Mouse (Mus musculus) stomach, postnatal 0 days (tissue): ENCODE measurements at regions not wholly inside any gene's neighbourhood (a gene's known extent, or its start where the extent isn't known, plus 50 kb on each side); places are given as distances from the start of the nearest gene placed in this dataset.

ENCODE experiments used
- ATAC-seq: fragments of 200-750 bp; cut with Nextera tagmentation; 2 replicates; pipeline ENCODE4 v1.8.0; 2017; ENCODE audit not compliant: low FRiP score, low TSS enrichment
- DNase-seq: peaks from one replicate; pipeline ENCODE4 v3.0.0-alpha.2; 2016; ENCODE audit warnings: low spot score
- H3K27ac ChIP-seq: fragments of 300-500 bp; sonication (generic); replicated peaks from 2 replicates; pipeline ENCODE4 v1.5.1; 2014; ENCODE audit warnings: mild to moderate bottlenecking, control low read depth
- H3K27me3 ChIP-seq: fragments of 300-500 bp; sonication (generic); 2 replicates; pipeline ENCODE4 v1.6.1; 2014; ENCODE audit warnings: low read length; ENCODE audit not compliant: control insufficient read depth, insufficient read depth
- H3K36me3 ChIP-seq: fragments of 300-500 bp; sonication (generic); 2 replicates; pipeline ENCODE4 v1.6.1; 2014; ENCODE audit warnings: low read length, mixed read lengths; ENCODE audit not compliant: control insufficient read depth, insufficient read depth
- H3K4me1 ChIP-seq: fragments of 300-500 bp; sonication (generic); replicated peaks from 2 replicates; pipeline ENCODE4 v1.6.1; 2014; ENCODE audit warnings: antibody characterized with exemption; ENCODE audit not compliant: control insufficient read depth, insufficient read depth
- H3K4me2 ChIP-seq: fragments of 300-500 bp; sonication (generic); replicated peaks from 2 replicates; pipeline ENCODE4 v1.6.1; 2014; ENCODE audit warnings: low read depth, mild to moderate bottlenecking, control low read depth, moderate library complexity
- H3K4me3 ChIP-seq: fragments of 300-500 bp; sonication (generic); 2 replicates; pipeline ENCODE4 v1.5.1; 2014; ENCODE audit warnings: low read depth, low read length, control low read depth
- H3K9ac ChIP-seq: fragments of 300-500 bp; sonication (generic); 2 replicates; pipeline ENCODE4 v1.6.1; 2014; ENCODE audit warnings: mild to moderate bottlenecking, low read length, control low read depth, mixed read lengths
- H3K9me3 ChIP-seq: fragments of 300-500 bp; sonication (generic); 2 replicates; pipeline ENCODE4 v1.6.1; 2016; ENCODE audit warnings: low read length; ENCODE audit not compliant: control insufficient read depth
- CTCF ChIP-seq: IDR thresholded peaks from 2 replicates; pipeline ENCODE4 v1.5.1; 2016; ENCODE audit warnings: antibody characterized with exemption, low read depth, mild to moderate bottlenecking, moderate library complexity
- EP300 ChIP-seq: optimal IDR thresholded peaks from 2 replicates; pipeline ENCODE3; 2016; ENCODE audit warnings: antibody characterized with exemption
- WGBS: fragments of 180-500 bp; shearing (Covaris S2); extraction: QIAGEN DNeasy Blood & Tissue Kit; methylation state at CpG from one replicate; pipeline ENCODE4 v1.1.7; 2014; 5-methylcytosine and 5-hydroxymethylcytosine counted together

DNA sequence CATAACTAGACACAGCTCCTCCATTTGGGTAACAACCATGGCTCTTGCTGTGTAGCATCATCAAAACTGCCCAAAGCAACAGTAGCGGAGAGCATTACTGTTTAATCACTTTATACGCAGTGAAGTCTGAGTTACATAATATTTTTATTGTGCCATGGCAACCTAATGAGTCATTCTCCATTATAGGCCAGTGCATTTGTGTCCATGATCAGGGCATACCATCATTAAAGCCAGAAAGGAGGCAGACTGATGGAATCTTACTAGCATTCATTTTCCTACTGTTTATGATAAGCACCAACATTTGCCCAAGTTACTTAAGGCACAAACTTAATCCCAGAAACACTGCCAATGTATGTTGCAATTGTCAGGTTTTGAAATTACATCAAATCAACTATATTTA is 3601.2 kb upstream of the Gm7489 start:
- no peak for TF ChIP-seq EP300
- TF ChIP-seq CTCF, result no peak
- DNase-seq, result no peak
- Histone ChIP-seq H3K9me3 (no peaks in the 10 kb centered on the region), H3K4me2 (no peak overlapping the region), H3K4me1 (no peaks in the 10 kb centered on the region), H3K4me3 (no peak overlapping the region), H3K36me3 (no peaks in the 10 kb centered on the region), H3K27me3 (no peaks in the 10 kb centered on the region), H3K9ac (no peak overlapping the region), H3K27ac (no peak overlapping the region)
- ATAC-seq, result no peak
- 71% methylated on average over 2 of the region's 2 CpGs for WGBS

DNA sequence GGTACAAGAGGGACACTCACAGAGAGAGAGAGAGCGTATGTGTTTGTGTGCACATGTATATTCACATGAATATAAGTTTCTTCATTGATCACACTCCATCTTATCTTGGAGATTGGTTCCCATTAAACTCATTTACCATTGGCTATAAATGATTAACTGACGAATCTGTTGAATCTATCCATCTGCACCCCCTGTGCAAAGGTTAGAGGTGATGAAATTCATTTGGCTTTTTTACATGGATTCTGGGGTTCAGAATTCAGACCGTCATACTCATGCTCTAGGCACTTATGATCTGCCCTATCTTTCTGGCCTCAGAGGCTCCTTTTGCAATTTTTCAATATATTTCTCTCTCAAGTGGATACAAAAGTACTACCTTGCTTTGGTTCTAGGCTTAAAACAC is 3582.9 kb upstream of the Gm7489 start:
- DNase-seq (no peak), ATAC-seq (no peak)
- Histone ChIP-seq H3K27ac (no peak overlapping the region), H3K27me3 (no peaks in the 10 kb centered on the region), H3K9ac (no peak overlapping the region), H3K4me1 (no peaks in the 10 kb centered on the region), H3K9me3 (no peaks in the 10 kb centered on the region), H3K4me3 (no peak overlapping the region), H3K4me2 (no peak overlapping the region), H3K36me3 (no peaks in the 10 kb centered on the region)
- TF ChIP-seq CTCF, result no peak
- TF ChIP-seq EP300, result no peak
- 82% methylated on average over 3 of the region's 3 CpGs for WGBS

DNA sequence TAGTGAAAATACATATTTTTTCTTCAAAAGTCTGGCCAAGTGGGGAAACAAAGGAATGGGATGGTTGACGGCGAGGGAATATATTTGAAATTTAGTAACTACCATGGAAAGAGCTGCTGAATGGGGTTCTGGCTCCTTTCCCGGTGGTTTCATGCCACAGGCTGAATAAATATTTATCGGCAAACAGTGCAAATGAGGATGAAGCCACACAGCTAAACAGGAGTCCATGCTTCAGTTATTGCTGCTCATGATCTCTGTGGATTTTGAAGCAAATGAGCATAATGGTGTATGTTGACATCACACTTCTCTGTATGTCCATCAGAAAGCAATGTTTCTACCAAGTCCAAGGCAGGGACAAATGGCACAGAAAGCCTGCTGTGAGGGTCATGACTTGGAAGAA is 3580.6 kb upstream of the Gm7489 start:
- Histone ChIP-seq H3K36me3 (no peaks in the 10 kb centered on the region), H3K9me3 (no peaks in the 10 kb centered on the region), H3K4me1 (no peaks in the 10 kb centered on the region), H3K9ac (no peak overlapping the region), H3K27ac (no peak overlapping the region), H3K4me2 (no peak overlapping the region), H3K4me3 (no peak overlapping the region), H3K27me3 (no peaks in the 10 kb centered on the region)
- ATAC-seq (no peak), DNase-seq (no peak)
- WGBS, result 62% methylated on average over 4 of the region's 4 CpGs
- TF ChIP-seq CTCF (no peak), EP300 (no peak)

DNA sequence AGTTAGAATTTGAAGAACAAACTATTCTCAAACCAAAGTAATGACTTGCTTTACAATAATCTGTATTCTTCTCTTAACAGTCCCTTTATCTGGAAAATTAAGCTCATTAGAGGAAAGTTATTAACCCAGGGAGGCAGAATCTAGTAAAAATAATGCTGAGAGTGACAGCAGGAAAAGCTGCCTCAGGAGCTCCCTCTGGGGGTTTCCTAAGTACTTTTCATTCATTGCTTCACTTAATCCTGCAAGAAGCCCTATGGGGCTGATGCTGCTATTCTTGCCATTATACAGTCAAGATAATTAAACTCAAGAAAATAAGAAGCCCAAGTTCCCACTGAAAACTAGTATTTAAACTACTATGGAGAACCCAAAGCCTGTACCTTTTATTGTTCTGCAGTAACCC is 3563.9 kb upstream of the Gm7489 start:
- no peaks in the 10 kb centered on the region for H3K27me3 ChIP-seq
- no peak for TF ChIP-seq EP300
- peak; percentile 21; the same call in 1 of the 2 replicates for TF ChIP-seq CTCF
- H3K4me3 ChIP-seq, result no peak overlapping the region
- no peak overlapping the region for H3K9ac ChIP-seq
- DNase-seq, result no peak
- H3K9me3 ChIP-seq, result no peaks in the 10 kb centered on the region
- ATAC-seq, result no peak
- no peaks in the 10 kb centered on the region for H3K4me1 ChIP-seq
- no peak overlapping the region for H3K4me2 ChIP-seq
- H3K36me3 ChIP-seq, result no peaks in the 10 kb centered on the region
- H3K27ac ChIP-seq, result no peak overlapping the region

DNA sequence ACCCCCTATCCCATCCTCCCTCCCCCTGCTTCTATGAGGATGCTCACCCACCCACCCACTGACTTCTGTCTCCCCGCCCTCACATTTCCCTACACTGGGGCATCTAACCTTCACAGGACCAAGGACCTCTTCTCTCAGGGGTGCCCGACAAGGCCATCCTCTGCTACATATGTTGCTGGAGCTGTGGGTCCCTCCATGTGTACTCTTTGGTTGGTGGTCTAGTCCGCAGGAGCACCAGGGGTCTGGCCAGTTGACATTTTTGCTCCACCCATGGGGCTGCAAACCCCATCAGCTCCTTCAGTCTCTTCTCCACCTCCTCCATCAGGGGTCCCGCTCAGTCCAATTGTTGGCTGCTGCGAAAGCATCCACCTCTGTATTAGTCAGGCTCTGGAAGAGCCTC is 3539.2 kb upstream of the Gm7489 start:
- no peak for DNase-seq
- no peak overlapping the region for H3K4me2 ChIP-seq
- no peaks in the 10 kb centered on the region for H3K9me3 ChIP-seq
- H3K4me3 ChIP-seq, result no peak overlapping the region
- no peaks in the 10 kb centered on the region for H3K27me3 ChIP-seq
- no peak overlapping the region for H3K9ac ChIP-seq
- H3K27ac ChIP-seq, result no peak overlapping the region
- TF ChIP-seq CTCF, result no peak
- TF ChIP-seq EP300, result no peak
- no peak for ATAC-seq
- H3K36me3 ChIP-seq, result no peaks in the 10 kb centered on the region
- H3K4me1 ChIP-seq, result no peaks in the 10 kb centered on the region
- WGBS, result 96% methylated on average over 5 of the region's 5 CpGs

DNA sequence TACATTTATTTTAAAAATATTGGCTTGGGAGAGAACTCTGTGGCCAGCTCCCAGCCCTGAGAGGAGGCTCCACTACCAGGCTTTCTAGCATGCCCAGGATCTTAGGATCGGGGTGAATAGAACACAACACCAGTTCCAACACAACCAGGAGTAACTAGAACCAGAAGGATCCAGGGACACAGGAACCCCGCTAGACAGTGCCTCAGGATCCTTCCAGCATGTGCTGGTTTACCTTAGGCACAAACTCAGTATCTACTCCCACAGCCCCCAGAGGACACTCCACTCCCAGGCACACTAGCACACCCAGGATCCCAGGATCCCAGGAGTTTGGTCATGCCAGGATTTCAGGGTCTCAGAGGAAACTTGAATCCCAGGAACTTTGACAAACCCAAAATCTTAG is 3537.8 kb upstream of the Gm7489 start:
- Histone ChIP-seq H3K9me3 (no peaks in the 10 kb centered on the region), H3K27ac (no peak overlapping the region), H3K27me3 (no peaks in the 10 kb centered on the region), H3K4me2 (no peak overlapping the region), H3K36me3 (no peaks in the 10 kb centered on the region), H3K9ac (no peak overlapping the region), H3K4me1 (no peaks in the 10 kb centered on the region), H3K4me3 (no peak overlapping the region)
- WGBS, result 90% methylated on average over 2 of the region's 2 CpGs
- ATAC-seq (no peak), DNase-seq (no peak)
- TF ChIP-seq CTCF, result no peak
- TF ChIP-seq EP300, result no peak
